Mouse (Mus musculus) megakaryocyte, embryonic 14.5 days (primary cell): ENCODE results near the gene Bend4.

Experiments
- FLI1 ChIP-seq: IDR thresholded peaks from 2 replicates; pipeline ENCODE4 v1.6.1; 2012; ENCODE audit warnings: low read length, inconsistent platforms, mixed read lengths
- GATA1 ChIP-seq: IDR thresholded peaks from 3 replicates; pipeline ENCODE4 v1.6.1; 2012; ENCODE audit warnings: mixed read lengths, low read length, inconsistent platforms, borderline replicate concordance

- no peak for TF ChIP-seq FLI1
- TF ChIP-seq GATA1, result no peak
Measured at GRCm38 (mm10) chr5:67426478-67427442, 1.4 kb downstream of the Bend4 start.
